Mouse (Mus musculus) ovary, adult 2 months (tissue): ENCODE data around the gene Fbxw5. TPM values are rescaled to one million over a fixed set of nuclear protein-coding genes. Genes with fewer than 3 reads are reported as not detected.

ENCODE experiments used
- polyA plus RNA-seq: library from polyadenylated mRNA; depleted of rRNA; stranded (reverse); fragments of >200 nt; gene quantifications from 2 replicates; pipeline ENCODE4 v1.2.3, GENCODE M21; 2012; rRNA removed

Fbxw5 gene
- 24.5 and 26.0 TPM in 2 replicates for polyA plus RNA-seq

GRCm38 (mm10) chr2:25500576-25501405 is at the start of gene Fbxw5:
Fbxw5 (plus strand) TSS chr2:25500750.

GRCm38 (mm10) chr2:25456205-25456953 is 44.2 kb upstream of the Fbxw5 start, which contains the start of gene Clic3:
Clic3 (plus strand) TSS chr2:25456838.

GRCm38 (mm10) chr2:25460551-25461309 is 39.8 kb upstream of the Fbxw5 start, which contains the start of gene Paxx:
Paxx (minus strand) TSS chr2:25461094.

DNA sequence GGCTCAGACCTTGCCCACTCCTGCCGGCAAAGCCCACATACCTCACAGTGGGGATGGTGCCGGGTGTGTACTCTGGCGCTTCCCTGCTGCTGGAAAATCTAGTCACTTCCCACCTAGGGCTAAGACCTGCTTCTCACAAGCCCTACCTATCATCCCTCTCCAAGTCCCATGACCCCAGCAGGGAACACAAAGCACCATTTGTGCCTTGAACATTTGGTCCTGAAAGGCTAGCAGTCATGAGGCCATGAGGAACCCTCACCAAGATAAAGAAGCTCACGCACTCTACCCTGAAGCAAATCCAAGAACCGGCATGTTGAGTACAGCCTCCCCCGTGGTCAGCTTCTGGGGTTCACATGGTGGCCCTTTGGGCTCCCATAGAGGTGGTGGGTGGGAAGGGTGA is 30.6 kb upstream of the Fbxw5 start, which contains the start of gene Ptgds:
Gene Ptgds, minus strand, starts transcription at position 78 of the 400 bp plus-strand sequence.

DNA sequence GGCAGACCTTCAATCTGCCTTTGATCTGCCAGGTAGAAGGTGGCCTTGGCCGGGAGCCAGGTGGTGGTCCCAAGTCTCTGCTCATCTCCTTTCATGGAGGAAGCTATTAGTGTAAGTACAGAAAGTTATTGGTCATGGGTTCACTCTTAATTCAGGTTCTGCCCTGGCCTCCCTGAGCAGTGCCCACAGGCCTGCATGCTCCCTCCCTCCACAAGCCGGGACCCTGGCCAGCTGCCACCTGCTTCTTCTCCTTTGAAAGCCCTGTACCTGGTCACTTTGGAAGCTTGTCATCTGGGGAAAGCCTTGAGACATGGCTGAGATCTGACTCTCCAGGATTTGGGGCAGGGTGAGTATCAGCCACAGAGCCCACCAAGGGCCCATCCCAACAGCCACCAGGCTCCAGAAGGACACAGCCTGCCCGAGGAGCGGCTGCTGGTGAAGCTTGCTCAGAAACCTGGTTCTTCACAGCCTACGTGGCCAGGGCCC is 7.0 kb upstream of the Fbxw5 start, which contains the start of gene Lcn12:
Gene Lcn12, minus strand, starts transcription at position 436 of the 486 bp plus-strand sequence.

DNA sequence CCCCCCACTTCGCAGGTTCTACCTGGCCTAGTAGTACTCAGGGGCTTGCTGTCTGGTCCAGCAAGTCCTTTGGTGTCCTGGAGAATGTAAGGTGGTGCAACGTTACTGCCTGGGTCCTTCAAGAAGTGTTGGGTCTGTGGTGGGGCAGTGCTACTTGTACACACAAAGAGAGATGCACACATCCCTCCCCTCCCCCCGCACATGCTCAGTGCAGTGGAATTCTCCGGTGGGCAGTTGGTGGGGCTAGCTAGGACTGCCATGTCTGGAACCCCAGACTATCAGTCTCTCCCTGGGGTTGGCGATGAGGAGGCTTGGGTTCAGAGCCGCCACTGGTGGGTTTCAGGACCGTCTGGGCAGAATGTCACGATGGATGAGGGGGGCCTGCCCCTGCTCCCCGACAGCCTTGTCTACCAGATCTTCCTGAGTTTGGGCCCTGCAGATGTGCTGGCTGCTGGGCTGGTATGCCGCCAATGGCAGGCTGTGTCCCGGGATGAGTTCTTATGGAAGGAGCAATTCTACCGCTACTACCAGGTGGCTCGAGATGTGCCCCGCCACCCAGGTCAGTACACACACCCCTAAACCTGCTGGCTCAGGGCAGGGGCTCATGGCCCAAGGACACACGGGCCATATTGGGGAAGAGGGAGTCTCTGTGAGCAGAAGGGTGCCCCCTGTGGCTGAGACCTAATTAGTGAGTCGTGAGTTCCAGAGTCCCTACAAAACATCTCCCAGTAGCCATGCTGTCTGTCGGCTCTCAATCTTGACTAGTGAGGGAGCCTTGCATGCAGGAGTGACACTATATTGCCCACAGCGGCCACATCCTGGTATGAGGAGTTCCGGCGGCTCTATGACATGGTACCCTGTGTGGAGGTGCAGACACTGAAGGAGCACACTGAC is 1.3 kb downstream of the Fbxw5 start, which contains the start of gene C8g:
Gene C8g, minus strand, starts transcription at position 127 of the 894 bp plus-strand sequence.

GRCm38 (mm10) chr2:25546811-25547491 is 46.4 kb downstream of the Fbxw5 start, which contains the start of gene Traf2:
Traf2 (minus strand) TSS chr2:25546940.

Other genes starting within 250 kb of the Fbxw5 start
- gene Tmem203, start 245.3 kb upstream of the Fbxw5 start, polyA plus RNA-seq: 85.0 and 109 TPM in 2 replicates
- 30.9 and 32.4 TPM in 2 replicates for gene Tprn, start 238.1 kb upstream of the Fbxw5 start, polyA plus RNA-seq
- gene Ssna1, start 228.3 kb upstream of the Fbxw5 start, polyA plus RNA-seq: 85.4 and 91.9 TPM in 2 replicates
- 112 and 124 TPM in 2 replicates for gene Anapc2, start 228.3 kb upstream of the Fbxw5 start, polyA plus RNA-seq
- 0.51 and 0.55 TPM in 2 replicates for gene Tmem210, start 212.6 kb upstream of the Fbxw5 start, polyA plus RNA-seq
- gene Lrrc26, start 210.8 kb upstream of the Fbxw5 start, polyA plus RNA-seq: 37.9 and 39.1 TPM in 2 replicates
- gene Grin1, start 181.6 kb upstream of the Fbxw5 start, polyA plus RNA-seq: 1.1 and 1.7 TPM in 2 replicates
- 9.7 and 12.0 TPM in 2 replicates for gene Man1b1, start 168.4 kb upstream of the Fbxw5 start, polyA plus RNA-seq
- gene Dpp7, start 144.4 kb upstream of the Fbxw5 start, polyA plus RNA-seq: 50.5 and 59.0 TPM in 2 replicates
- gene Uap1l1, start 135.1 kb upstream of the Fbxw5 start, polyA plus RNA-seq: 59.3 and 63.2 TPM in 2 replicates
- 16.5 and 18.1 TPM in 2 replicates for gene Sapcd2, start 128.4 kb upstream of the Fbxw5 start, polyA plus RNA-seq
- gene Entpd2, start 104.9 kb upstream of the Fbxw5 start, polyA plus RNA-seq: 33.0 and 33.1 TPM in 2 replicates
- 300 and 413 TPM in 2 replicates for gene Npdc1, start 101.4 kb upstream of the Fbxw5 start, polyA plus RNA-seq
- 0.38 and 0.46 TPM in 2 replicates for gene Fut7, start 77.5 kb upstream of the Fbxw5 start, polyA plus RNA-seq
- gene Abca2, start 72.0 kb upstream of the Fbxw5 start, polyA plus RNA-seq: 54.2 and 56.6 TPM in 2 replicates
- 36.3 and 57.3 TPM in 2 replicates for gene Clic3, start 43.9 kb upstream of the Fbxw5 start, polyA plus RNA-seq
- 87.0 and 99.6 TPM in 2 replicates for gene Paxx, start 39.7 kb upstream of the Fbxw5 start, polyA plus RNA-seq
- 17.0 and 20.7 TPM in 2 replicates for gene Ptgds, start 30.7 kb upstream of the Fbxw5 start, polyA plus RNA-seq
- not detected in 2 replicates for gene Lcn12, start 6.8 kb upstream of the Fbxw5 start, polyA plus RNA-seq
- gene C8g, start 969 bp downstream of the Fbxw5 start, polyA plus RNA-seq: 5.0 TPM in 2 replicates
- gene Traf2, start 46.2 kb downstream of the Fbxw5 start, polyA plus RNA-seq: 19.3 and 21.8 TPM in 2 replicates
- gene Edf1, start 57.1 kb downstream of the Fbxw5 start, polyA plus RNA-seq: 124 and 162 TPM in 2 replicates
- 20.7 and 30.4 TPM in 2 replicates for gene Mamdc4, start 74.1 kb downstream of the Fbxw5 start, polyA plus RNA-seq
- gene Phpt1, start 74.5 kb downstream of the Fbxw5 start, polyA plus RNA-seq: 73.9 and 105 TPM in 2 replicates
- gene Ajm1, start 81.0 kb downstream of the Fbxw5 start, polyA plus RNA-seq: 8.4 and 10.4 TPM in 2 replicates
- 123 and 169 TPM in 2 replicates for gene Rabl6, start 107.8 kb downstream of the Fbxw5 start, polyA plus RNA-seq
- not detected in 2 replicates for gene Ccdc183, start 116.9 kb downstream of the Fbxw5 start, polyA plus RNA-seq
- gene Tmem141, start 121.3 kb downstream of the Fbxw5 start, polyA plus RNA-seq: 22.5 and 36.2 TPM in 2 replicates
- 1.2 and 1.8 TPM in 2 replicates for gene Fcna, start 127.3 kb downstream of the Fbxw5 start, polyA plus RNA-seq
- gene Lcn8, start 152.4 kb downstream of the Fbxw5 start, polyA plus RNA-seq: not detected in 2 replicates
- not detected in 2 replicates for gene Lcn5, start 157.2 kb downstream of the Fbxw5 start, polyA plus RNA-seq
- not detected in 2 replicates for gene Lcn6, start 176.0 kb downstream of the Fbxw5 start, polyA plus RNA-seq
- not detected in 2 replicates for gene Lcn10, start 182.0 kb downstream of the Fbxw5 start, polyA plus RNA-seq
- gene Obp2a, start 199.3 kb downstream of the Fbxw5 start, polyA plus RNA-seq: not detected in 2 replicates
- gene Bmyc, start 206.0 kb downstream of the Fbxw5 start, polyA plus RNA-seq: 98.8 and 103 TPM in 2 replicates
- not detected in 2 replicates for gene Obp2b, start 236.3 kb downstream of the Fbxw5 start, polyA plus RNA-seq